Mouse (Mus musculus): ENCODE data around the gene Pdhb.

DNA sequence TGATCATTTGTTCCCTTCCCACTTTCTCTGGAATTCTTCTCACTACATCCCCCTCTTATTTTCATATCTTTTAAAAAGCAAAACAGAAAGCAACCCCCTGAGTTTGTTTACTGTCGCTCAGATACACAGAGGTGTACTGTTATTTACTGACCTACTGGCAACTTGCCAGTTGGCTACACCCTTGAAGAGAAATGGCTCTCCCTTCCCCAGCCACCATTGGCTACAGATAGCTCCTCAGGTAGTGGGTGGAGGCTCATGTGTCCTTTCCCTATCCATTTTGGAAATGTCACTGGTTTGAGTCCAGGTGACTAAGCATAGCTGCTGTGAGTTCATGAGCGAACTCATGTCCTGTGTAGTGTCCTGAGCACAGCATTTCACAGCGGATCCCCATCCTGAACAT lies 28.9 kb upstream of the Pdhb start:
- TF ChIP-seq POLR2A (IDR thresholded peaks at IDR 0.05; ENCODE audit: borderline replicate concordance, extremely low read depth, low read depth, low read length) (no peak), CTCF (IDR thresholded peaks at IDR 0.05; ENCODE audit: insufficient read depth, low read length) (no peak)

All from lung, adult 2 months (tissue).